Mouse (Mus musculus) stomach, postnatal 0 days (tissue): ENCODE data around the gene Tmem236.

Source experiments
- CTCF ChIP-seq: IDR thresholded peaks from 2 replicates; pipeline ENCODE4 v1.5.1; 2016; ENCODE audit warnings: antibody characterized with exemption, low read depth, mild to moderate bottlenecking, moderate library complexity
- EP300 ChIP-seq: optimal IDR thresholded peaks from 2 replicates; pipeline ENCODE3; 2016; ENCODE audit warnings: antibody characterized with exemption

- no peak for TF ChIP-seq CTCF
- TF ChIP-seq EP300, result no peak
Observed at GRCm38 (mm10) chr2:14262090-14262489, 87.8 kb downstream of the Tmem236 start.
